Mouse (Mus musculus): Measurements from ENCODE around the gene Ptk7. TPM values are rescaled to one million over a fixed set of nuclear protein-coding genes. Genes with fewer than 3 reads are reported as not detected.

Ptk7 gene
- polyA plus RNA-seq (2012; rRNA removed), result 5.5 and 5.9 TPM in 2 replicates

DNA sequence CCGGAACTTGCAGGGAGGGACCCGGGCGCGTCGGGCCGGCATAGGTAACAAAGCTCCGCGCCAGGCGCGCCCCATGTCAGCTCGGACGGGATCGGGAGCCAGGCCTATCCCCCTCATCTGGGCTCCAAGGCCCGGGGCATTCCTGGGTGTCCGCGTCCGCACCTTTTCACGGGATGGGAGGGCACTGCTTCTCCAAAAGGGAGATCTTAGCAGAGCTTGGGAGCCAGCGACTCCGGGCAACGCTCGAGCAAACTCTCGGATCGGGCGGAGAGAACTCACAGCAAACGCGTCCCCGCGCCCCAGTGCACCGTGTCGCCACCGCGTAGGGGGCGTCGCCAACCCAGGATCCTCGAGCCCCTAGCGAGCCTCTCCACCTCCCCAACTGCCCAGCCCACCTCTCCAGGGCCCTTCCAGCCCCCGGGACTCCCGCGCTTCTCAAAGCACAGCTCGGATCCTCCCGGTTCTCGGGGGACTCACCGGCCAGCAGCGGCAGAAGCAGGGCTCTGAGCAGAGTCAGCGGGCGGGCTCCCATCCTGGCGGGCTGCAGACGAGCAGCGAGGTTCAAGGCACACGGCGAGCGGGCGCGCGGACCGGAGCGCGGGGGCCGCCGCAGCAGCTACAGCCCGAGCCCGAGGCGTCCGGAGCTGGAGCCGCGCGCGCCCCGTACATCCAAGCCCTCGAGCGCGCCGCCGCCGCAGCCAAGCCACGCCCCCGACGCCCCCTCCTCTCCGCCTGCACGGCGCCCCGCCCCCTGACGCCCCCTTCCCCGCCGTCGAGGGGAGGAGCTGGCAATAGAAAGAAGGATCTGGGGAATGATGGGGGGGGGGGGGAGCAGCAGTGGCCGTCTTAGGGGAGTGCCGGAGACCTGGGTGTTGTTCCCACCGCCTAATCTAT lies at the start of gene Ptk7:
Ptk7 (minus strand) TSS at position 714 of the 894 bp plus-strand sequence.
- H3K4me3 ChIP-seq (replicated peaks; ENCODE audit: insufficient read depth, low read depth, low read length), result peak within 1 kb of the TSS; percentile 79
- no peaks in the 10 kb centered on the region for H3K27me3 ChIP-seq (ENCODE audit: control insufficient read depth, insufficient read depth, low read length)
- WGBS, result under 1% methylated on average over 84 of the region's 90 CpGs
- H3K27ac ChIP-seq (ENCODE audit: insufficient read depth, low read length), result 0 out of 2 replicates have a peak within 1 kb of the TSS, but pooled peaks have one; percentile 15
- H3K4me1 ChIP-seq (ENCODE audit: control insufficient read depth, insufficient read depth, low read length), result peaks cover 8% of the 10 kb centered on the region
- peak; percentile 52 to 65 for DNase-seq
- no peak for TF ChIP-seq CTCF (IDR thresholded peaks at IDR 0.05; ENCODE audit: borderline replicate concordance, insufficient read depth, low read depth, low read length)
- 0 out of 2 replicates have a peak, but pooled peaks have one; percentile 12 for TF ChIP-seq POLR2A (IDR thresholded peaks at IDR 0.05; ENCODE audit: borderline replicate concordance, insufficient read depth, low read length)

DNA sequence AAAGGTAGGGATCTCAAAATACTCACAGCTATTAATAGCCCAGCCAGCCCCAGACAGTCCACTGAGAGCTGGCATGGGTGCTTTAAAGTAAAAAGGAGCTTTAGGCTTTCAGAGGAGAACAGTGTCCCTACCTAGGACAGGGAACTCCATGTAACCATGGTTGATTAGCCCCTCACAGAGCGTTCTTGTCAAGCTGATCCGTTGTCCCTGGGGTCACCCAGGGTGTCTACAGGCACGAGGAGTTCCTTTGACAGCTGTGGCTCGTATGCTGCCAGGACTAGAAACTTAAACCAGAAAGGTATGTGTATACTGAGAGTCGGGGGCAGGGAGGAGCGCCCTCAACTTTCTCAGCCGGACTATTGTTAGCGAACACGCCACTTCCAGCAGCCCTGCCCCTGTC lies 49.6 kb upstream of the Ptk7 start:
- TF ChIP-seq POLR2A (IDR thresholded peaks at IDR 0.05; ENCODE audit: borderline replicate concordance, insufficient read depth, low read length) (no peak), CTCF (IDR thresholded peaks at IDR 0.05; ENCODE audit: borderline replicate concordance, insufficient read depth, low read depth, low read length) (no peak)
- no peaks in the 10 kb centered on the region for H3K27me3 ChIP-seq (ENCODE audit: control insufficient read depth, insufficient read depth, low read length)
- no peak for DNase-seq
- H3K4me3 ChIP-seq (replicated peaks; ENCODE audit: insufficient read depth, low read depth, low read length), result peak overlapping the region; percentile 9
- H3K4me1 ChIP-seq (ENCODE audit: control insufficient read depth, insufficient read depth, low read length), result peaks cover 20% of the 10 kb centered on the region
- WGBS, result 43% methylated on average over 9 of the region's 9 CpGs
- H3K27ac ChIP-seq (ENCODE audit: insufficient read depth, low read length), result no peak overlapping the region

GRCm38 (mm10) chr17:46678416-46678815 lies 49.1 kb upstream of the Ptk7 start, which contains the start of gene Mea1:
Mea1 (plus strand) TSS chr17:46678793.
- no peak within 1 kb of the TSS for H3K27ac ChIP-seq (ENCODE audit: insufficient read depth, low read length)
- no peak for TF ChIP-seq POLR2A (IDR thresholded peaks at IDR 0.05; ENCODE audit: borderline replicate concordance, insufficient read depth, low read length)
- TF ChIP-seq CTCF (IDR thresholded peaks at IDR 0.05; ENCODE audit: borderline replicate concordance, insufficient read depth, low read depth, low read length), result no peak
- WGBS, result 64% methylated on average over 9 of the region's 9 CpGs

GRCm38 (mm10) chr17:46674530-46675283 lies 45.4 kb upstream of the Ptk7 start:
- H3K27ac ChIP-seq (ENCODE audit: insufficient read depth, low read length), result no peak overlapping the region
- DNase-seq, result no peak
- peaks cover 17% of the 10 kb centered on the region for H3K4me1 ChIP-seq (ENCODE audit: control insufficient read depth, insufficient read depth, low read length)
- TF ChIP-seq CTCF (IDR thresholded peaks at IDR 0.05; ENCODE audit: borderline replicate concordance, insufficient read depth, low read depth, low read length), result no peak
- TF ChIP-seq POLR2A (IDR thresholded peaks at IDR 0.05; ENCODE audit: borderline replicate concordance, insufficient read depth, low read length), result no peak
- peak overlapping the region; percentile 94 for H3K4me3 ChIP-seq (replicated peaks; ENCODE audit: insufficient read depth, low read depth, low read length)
- no peaks in the 10 kb centered on the region for H3K27me3 ChIP-seq (ENCODE audit: control insufficient read depth, insufficient read depth, low read length)
- WGBS, result 12% methylated on average over 15 of the region's 15 CpGs

More at GRCm38 (mm10) chr17:46678416-46678815, 49.1 kb upstream of the Ptk7 start, which contains the start of gene Mea1:
- Histone ChIP-seq H3K4me1 (ENCODE audit: control insufficient read depth, insufficient read depth, low read length) (peaks cover 20% of the 10 kb centered on the region), H3K27me3 (ENCODE audit: control insufficient read depth, insufficient read depth, low read length) (no peaks in the 10 kb centered on the region), H3K4me3 (replicated peaks; ENCODE audit: insufficient read depth, low read depth, low read length) (peak within 1 kb of the TSS; percentile 39)
- no peak for DNase-seq

- Histone ChIP-seq H3K4me1 (ENCODE audit: control insufficient read depth, insufficient read depth, low read length) (peaks cover 15% of the 10 kb centered on the region), H3K27me3 (ENCODE audit: control insufficient read depth, insufficient read depth, low read length) (no peaks in the 10 kb centered on the region), H3K4me3 (replicated peaks; ENCODE audit: insufficient read depth, low read depth, low read length) (peak within 1 kb of the TSS; percentile 94), H3K27ac (ENCODE audit: insufficient read depth, low read length) (no peak within 1 kb of the TSS)
- no peak for TF ChIP-seq CTCF (IDR thresholded peaks at IDR 0.05; ENCODE audit: borderline replicate concordance, insufficient read depth, low read depth, low read length)
- TF ChIP-seq POLR2A (IDR thresholded peaks at IDR 0.05; ENCODE audit: borderline replicate concordance, insufficient read depth, low read length), result peak; percentile 65; the same call in 1 of the 2 replicates
- under 1% methylated on average over 43 of the region's 43 CpGs for WGBS
- DNase-seq, result peak; percentile 89
These were observed 44.7 kb upstream of the Ptk7 start, which contains the start of gene Rrp36 for GRCm38 (mm10) chr17:46673850-46674529. Rrp36 (minus strand) TSS chr17:46674352.

DNA sequence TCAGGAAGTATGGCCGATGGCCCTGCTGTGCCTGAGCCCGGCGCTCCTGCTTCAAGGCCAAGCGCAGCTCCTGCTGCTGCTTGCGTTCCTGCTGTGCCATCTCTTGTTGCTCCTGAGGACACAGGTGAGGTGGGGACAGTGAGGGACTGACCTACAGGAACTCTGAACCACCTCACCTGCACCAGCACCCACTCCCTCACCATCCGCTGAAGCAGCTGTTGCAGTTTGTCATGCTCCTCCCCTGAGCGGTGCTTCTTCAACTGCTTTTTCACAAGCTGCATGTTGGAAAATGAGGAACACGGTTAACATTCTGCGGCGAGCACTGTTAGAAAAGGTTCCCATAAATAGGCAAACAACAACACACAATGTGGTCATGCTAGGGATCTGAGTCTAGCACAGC lies 40.6 kb upstream of the Ptk7 start:
- 80% methylated on average over 10 of the region's 10 CpGs for WGBS
- H3K27me3 ChIP-seq (ENCODE audit: control insufficient read depth, insufficient read depth, low read length), result no peaks in the 10 kb centered on the region
- DNase-seq, result no peak
- no peak overlapping the region for H3K27ac ChIP-seq (ENCODE audit: insufficient read depth, low read length)
- TF ChIP-seq CTCF (IDR thresholded peaks at IDR 0.05; ENCODE audit: borderline replicate concordance, insufficient read depth, low read depth, low read length) (no peak), POLR2A (IDR thresholded peaks at IDR 0.05; ENCODE audit: borderline replicate concordance, insufficient read depth, low read length) (no peak)
- H3K4me3 ChIP-seq (replicated peaks; ENCODE audit: insufficient read depth, low read depth, low read length), result no peak overlapping the region
- 0 out of 2 replicates have a peak, but pooled peaks cover 7% of the 10 kb centered on the region for H3K4me1 ChIP-seq (ENCODE audit: control insufficient read depth, insufficient read depth, low read length)

DNA sequence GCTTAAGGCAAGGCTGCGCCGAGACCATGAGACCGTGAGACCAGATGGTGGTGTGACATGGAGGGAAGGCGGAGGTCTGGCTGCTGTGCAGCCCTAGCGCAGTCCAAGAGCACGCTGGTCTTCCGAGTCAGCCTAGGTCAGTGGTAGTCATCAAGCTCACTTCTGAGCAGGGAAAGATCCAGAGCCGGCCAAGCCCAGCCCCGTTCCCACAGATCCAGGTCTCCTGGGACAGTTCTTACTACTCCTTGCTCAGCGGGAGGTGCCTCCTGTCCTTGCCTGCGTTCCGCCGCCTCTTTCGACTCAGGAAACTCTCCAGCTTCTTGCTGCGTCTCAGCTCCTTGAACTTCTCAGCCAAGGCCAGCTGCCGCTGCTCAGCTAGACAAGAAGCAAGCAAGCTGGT lies 38.4 kb upstream of the Ptk7 start:
- no peaks in the 10 kb centered on the region for H3K27me3 ChIP-seq (ENCODE audit: control insufficient read depth, insufficient read depth, low read length)
- 61% methylated on average over 16 of the region's 16 CpGs for WGBS
- DNase-seq, result no peak
- TF ChIP-seq CTCF (IDR thresholded peaks at IDR 0.05; ENCODE audit: borderline replicate concordance, insufficient read depth, low read depth, low read length) (no peak), POLR2A (IDR thresholded peaks at IDR 0.05; ENCODE audit: borderline replicate concordance, insufficient read depth, low read length) (no peak)
- no peak overlapping the region for H3K4me3 ChIP-seq (replicated peaks; ENCODE audit: insufficient read depth, low read depth, low read length)
- no peak overlapping the region for H3K27ac ChIP-seq (ENCODE audit: insufficient read depth, low read length)
- peaks cover 14% of the 10 kb centered on the region for H3K4me1 ChIP-seq (ENCODE audit: control insufficient read depth, insufficient read depth, low read length)
